In the genomic region with DNA sequence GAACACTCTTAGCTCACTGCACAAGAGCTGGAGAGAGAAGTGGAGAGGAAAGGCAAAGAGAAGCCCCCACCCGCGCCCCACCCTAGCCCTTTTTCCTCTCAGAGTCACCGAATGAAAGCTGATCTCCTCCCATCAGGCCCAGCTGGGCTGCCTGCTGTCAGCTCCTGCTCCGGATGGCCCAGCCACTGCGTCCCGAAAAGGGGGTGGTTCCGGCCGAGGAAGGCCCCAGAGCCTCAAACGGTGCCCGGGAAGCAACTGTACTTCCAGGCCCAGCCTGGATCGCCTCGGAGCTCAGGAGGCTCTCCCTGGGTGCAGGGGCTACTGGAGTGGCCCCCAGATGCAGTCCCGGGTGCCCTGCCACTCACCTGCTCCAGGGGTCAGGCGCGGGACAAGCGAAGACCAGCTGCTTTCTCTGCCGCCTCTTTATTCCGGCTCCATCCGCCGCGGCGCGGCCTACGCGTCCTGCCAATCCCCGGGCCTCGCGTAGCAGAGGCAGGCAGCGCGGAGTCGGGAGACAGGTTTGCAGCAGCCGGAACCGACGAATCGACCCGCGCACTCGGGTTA, we compare ENCODE assay signal across 8 mouse cellular contexts. TPM values are rescaled to one million over a fixed set of nuclear protein-coding genes. Genes with fewer than 3 reads are reported as not detected.
A peak's percentile ranks its signal among the peaks of the same experiment; 100 is the strongest.
DNase-seq lines count a peak whose midpoint lies in the region; ATAC-seq lines count a peak whose summit lies in the region.

No protein-coding gene starts in this region.

- intact Hi-C loops in left cerebral cortex, postnatal 36 days (cut with DNase I): loop anchor here (1.0 to 2.0 kb wide), 2 partner anchors 76 to 95 kb away; no protein-coding TSS in a partner anchor

- no peaks in the 10 kb centered on the region for H3K27me3 ChIP-seq in heart, embryonic 14.5 days (ENCODE audit: control insufficient read depth, insufficient read depth, low read length)
- no peaks in the 10 kb centered on the region for H3K27me3 ChIP-seq in forebrain, embryonic 12.5 days

- H3K4me3 ChIP-seq in heart, embryonic 14.5 days (ENCODE audit: control insufficient read depth in 1 of 2, insufficient read depth in 1 of 2, low read depth in 1 of 2, low read length in 2 of 2): peak overlapping the region; percentile 87 to 89
- peak overlapping the region; percentile 81 for H3K4me3 ChIP-seq in forebrain, embryonic 12.5 days (replicated peaks)

- H3K4me2 ChIP-seq in heart, embryonic 14.5 days (ENCODE audit: low read length): peak overlapping the region; percentile 94
- peak overlapping the region; percentile 87 for H3K4me2 ChIP-seq in forebrain, embryonic 12.5 days

- WGBS in heart, embryonic 14.5 days: under 1% methylated on average over 38 of the region's 38 CpGs
- WGBS in forebrain, embryonic 12.5 days: under 1% methylated on average over 38 of the region's 38 CpGs

- DNase-seq in heart, adult 9 months (ENCODE audit: low spot score in 2 of 2): no peak
- DNase-seq in MEL-GATA-1-ER (ENCODE audit: extremely low read depth, low read depth): peak; percentile 39
- peak; percentile 79 to 87 for DNase-seq in kidney, postnatal 4 days
- DNase-seq in mesoderm, embryonic 11.5 days (ENCODE audit: low read depth, low spot score): peak; percentile 78
- DNase-seq in thymus, postnatal 25 days: no peak
- no peak for DNase-seq in left cerebral cortex, postnatal 36 days (ENCODE audit: low spot score in 2 of 2)

- ATAC-seq in heart, embryonic 14.5 days (ENCODE audit: insufficient number of reproducible peaks, insufficient read depth, low FRiP score, low read depth): peak; percentile 11
- ATAC-seq in forebrain, embryonic 12.5 days (ENCODE audit: low FRiP score): peak; percentile 60

- H3K9ac ChIP-seq in heart, embryonic 14.5 days (ENCODE audit: low read length): peak overlapping the region; percentile 93
- peak overlapping the region; percentile 95 for H3K9ac ChIP-seq in forebrain, embryonic 12.5 days

- peaks cover 60% of the 10 kb centered on the region for H3K36me3 ChIP-seq in heart, embryonic 14.5 days (ENCODE audit: control insufficient read depth, insufficient read depth, low read length)
- H3K36me3 ChIP-seq in forebrain, embryonic 12.5 days (replicated peaks): peaks cover 48% of the 10 kb centered on the region

- peaks cover 6 to 30% of the 10 kb centered on the region in 2 experiments; a peak in 3 of 4 replicates for H3K4me1 ChIP-seq in heart, embryonic 14.5 days (ENCODE audit: control insufficient read depth in 2 of 2, insufficient read depth in 2 of 2, low read length in 2 of 2)
- peaks cover 20% of the 10 kb centered on the region for H3K4me1 ChIP-seq in forebrain, embryonic 12.5 days

- H3K27ac ChIP-seq in heart, embryonic 14.5 days (replicated peaks in 1 of 2; ENCODE audit: control insufficient read depth in 1 of 2, insufficient read depth in 1 of 2, low read depth in 2 of 2, low read length in 2 of 2): peak overlapping the region; percentile 99 to 100
- H3K27ac ChIP-seq in forebrain, embryonic 12.5 days: peak overlapping the region; percentile 97

- H3K9me3 ChIP-seq in heart, embryonic 14.5 days (ENCODE audit: control insufficient read depth, low read length): 0 out of 2 replicates have a peak, but pooled peaks cover 3% of the 10 kb centered on the region
- no peaks in the 10 kb centered on the region for H3K9me3 ChIP-seq in forebrain, embryonic 12.5 days

RNA-seq across cellular contexts. Expression of gene Zfp319, which starts 0.5 kb away (rescaled TPM):
- polyA plus RNA-seq in heart, embryonic 14.5 days (2014; fragmentation: Nextera tagmentation; extraction: Ambion mirVana): 5.2 and 5.3 TPM in 2 replicates
- 18.1 and 20.1 TPM in 2 replicates for polyA plus RNA-seq in forebrain, embryonic 12.5 days (2016; fragmentation: Nextera tagmentation; extraction: Ambion mirVana)
- total RNA-seq in left cerebral cortex, postnatal 36 days (2021): 10 to 100 TPM; 15.6 to 16.3 TPM

RNA-seq across cellular contexts. Expression of gene Usb1, which starts 0.8 kb away (rescaled TPM):
- 24.9 and 26.1 TPM in 2 replicates for polyA plus RNA-seq in heart, embryonic 14.5 days (2014; fragmentation: Nextera tagmentation; extraction: Ambion mirVana)
- polyA plus RNA-seq in forebrain, embryonic 12.5 days (2016; fragmentation: Nextera tagmentation; extraction: Ambion mirVana): 41.7 and 42.5 TPM in 2 replicates
- total RNA-seq in left cerebral cortex, postnatal 36 days (2021): 10 to 100 TPM; 12.0 to 13.6 TPM

RNA-seq across cellular contexts. Expression of gene Mmp15, which starts 20.8 kb away (rescaled TPM):
- 49.7 and 58.5 TPM in 2 replicates for polyA plus RNA-seq in heart, embryonic 14.5 days (2014; fragmentation: Nextera tagmentation; extraction: Ambion mirVana)
- 22.8 and 24.6 TPM in 2 replicates for polyA plus RNA-seq in forebrain, embryonic 12.5 days (2016; fragmentation: Nextera tagmentation; extraction: Ambion mirVana)
- total RNA-seq in left cerebral cortex, postnatal 36 days (2021): 10 to 100 TPM; 18.9 to 19.6 TPM

RNA-seq across cellular contexts. Expression of gene Tepp, which starts 20.9 kb away (rescaled TPM):
- polyA plus RNA-seq in heart, embryonic 14.5 days (2014; fragmentation: Nextera tagmentation; extraction: Ambion mirVana): 0.40 TPM in 1 of 2 replicates, not detected in the other
- polyA plus RNA-seq in forebrain, embryonic 12.5 days (2016; fragmentation: Nextera tagmentation; extraction: Ambion mirVana): not detected in 2 replicates
- not detected for total RNA-seq in left cerebral cortex, postnatal 36 days (2021)

RNA-seq across cellular contexts. Expression of gene Cngb1, which starts 24.9 kb away (rescaled TPM):
- polyA plus RNA-seq in heart, embryonic 14.5 days (2014; fragmentation: Nextera tagmentation; extraction: Ambion mirVana): 0.71 and 1.00 TPM in 2 replicates
- polyA plus RNA-seq in forebrain, embryonic 12.5 days (2016; fragmentation: Nextera tagmentation; extraction: Ambion mirVana): 0.38 and 0.40 TPM in 2 replicates
- total RNA-seq in left cerebral cortex, postnatal 36 days (2021): under 1 TPM; 0.23 to 0.30 TPM

Comparison
In these comparisons a context has a peak if more than half of its experiments do, and no peak if none do; other contexts are left out.
1. DNase-seq: peak in MEL-GATA-1-ER (single experiment), kidney, postnatal 4 days (2 of 2) and mesoderm, embryonic 11.5 days (single experiment); none in heart, adult 9 months (0 of 2), thymus, postnatal 25 days (single experiment) and left cerebral cortex, postnatal 36 days (0 of 2).